Mouse (Mus musculus): ENCODE results near the gene Gm45837.

The Gm45837 gene

GRCm38 (mm10) chr7:101393015-101393414 is 17.7 kb upstream of the Gm45837 start:
- no peak for DNase-seq

DNA sequence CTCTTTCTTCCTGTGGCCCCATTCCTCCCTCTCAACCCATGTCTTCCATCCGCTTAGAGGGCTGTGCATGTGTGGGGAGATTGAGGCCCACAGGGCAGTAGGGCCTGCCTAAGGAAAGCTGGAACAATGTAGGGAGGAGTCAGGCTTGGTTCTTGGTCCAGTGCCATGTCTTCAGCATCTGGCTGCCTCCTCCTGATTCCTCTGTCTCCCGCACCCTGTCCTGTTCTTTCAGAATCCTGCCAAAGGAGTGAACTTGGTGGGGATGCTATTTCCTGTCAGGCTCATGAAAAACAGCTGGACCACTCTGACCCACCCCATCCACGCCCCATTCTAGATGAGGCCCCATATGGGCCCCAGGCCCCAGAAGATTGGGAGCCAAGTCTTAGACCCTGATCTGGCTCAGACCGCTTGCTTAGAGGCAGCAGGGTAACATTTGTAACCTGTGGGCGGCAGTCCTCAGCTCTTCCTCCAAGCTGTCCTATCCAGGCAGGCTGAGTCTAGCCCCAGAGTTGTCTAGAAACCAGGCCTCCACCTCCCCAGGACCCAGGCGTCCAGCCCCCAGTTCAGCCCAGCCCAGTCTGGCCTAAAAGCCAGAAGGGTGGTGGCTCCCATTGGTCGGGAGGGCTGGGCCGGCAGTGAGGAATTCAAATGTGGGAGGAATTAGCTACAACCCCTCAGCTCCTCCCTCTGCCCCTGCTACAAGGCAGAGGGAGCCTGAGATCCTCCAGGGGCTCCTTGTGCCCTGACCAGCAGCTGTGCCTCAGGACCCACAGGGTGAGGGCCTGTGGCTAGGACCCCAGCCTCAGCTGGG is 16.8 kb upstream of the Gm45837 start:
- DNase-seq: no peak

- no peak for DNase-seq
Measured at GRCm38 (mm10) chr7:101394569-101394968, 16.1 kb upstream of the Gm45837 start.

GRCm38 (mm10) chr7:101395471-101395870 is 15.2 kb upstream of the Gm45837 start:
- DNase-seq: no peak

GRCm38 (mm10) chr7:101397175-101397574 is 13.5 kb upstream of the Gm45837 start:
- no peak for DNase-seq

- no peak for DNase-seq
Measured at GRCm38 (mm10) chr7:101401510-101401909, 9.2 kb upstream of the Gm45837 start.

GRCm38 (mm10) chr7:101403831-101404230 is 6.9 kb upstream of the Gm45837 start:
- no peak for DNase-seq

GRCm38 (mm10) chr7:101412796-101413195 is 2.1 kb downstream of the Gm45837 start:
- peak; percentile 63 for DNase-seq

- no peak for DNase-seq
Measured at GRCm38 (mm10) chr7:101414209-101414608, 3.5 kb downstream of the Gm45837 start.

DNA sequence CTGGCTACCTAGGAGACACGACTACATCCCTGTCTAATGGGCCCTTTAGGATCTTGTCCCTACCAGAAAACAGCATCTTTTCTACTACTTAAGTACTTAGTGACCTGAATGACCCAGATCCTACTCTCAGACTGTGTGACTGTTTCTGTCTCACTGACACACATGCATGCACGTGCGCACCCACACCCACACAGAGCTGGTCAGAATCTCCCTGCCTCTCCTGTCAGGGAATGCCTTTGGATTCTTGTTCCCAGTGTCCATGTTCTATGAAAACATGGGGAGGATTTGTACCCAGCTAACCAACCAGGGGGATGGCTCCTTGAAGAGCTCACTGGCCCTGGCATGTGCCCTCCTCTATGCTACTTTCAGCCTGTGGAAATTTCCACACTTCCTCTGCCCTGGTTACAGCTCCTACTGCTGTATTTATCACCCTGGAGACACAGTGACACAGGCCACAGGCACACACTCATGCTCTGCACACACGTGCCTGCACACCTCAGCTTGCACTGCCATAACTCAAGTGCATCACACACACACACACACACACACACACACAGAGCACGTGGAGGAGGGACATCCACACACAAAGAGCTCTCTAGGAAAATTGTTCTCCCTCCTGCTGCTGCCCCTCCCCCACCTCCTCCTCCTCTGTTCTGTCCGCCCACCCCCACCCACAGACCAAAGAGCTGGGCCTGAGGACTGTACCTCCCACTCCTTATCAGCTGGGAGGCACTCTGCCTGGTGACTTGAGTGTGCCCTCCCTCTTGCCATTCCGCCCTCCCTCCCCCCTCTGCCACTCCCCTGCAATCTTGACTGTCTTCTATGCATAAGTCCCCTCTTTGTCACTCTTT is 4.2 kb downstream of the Gm45837 start:
- no peak for DNase-seq

DNA sequence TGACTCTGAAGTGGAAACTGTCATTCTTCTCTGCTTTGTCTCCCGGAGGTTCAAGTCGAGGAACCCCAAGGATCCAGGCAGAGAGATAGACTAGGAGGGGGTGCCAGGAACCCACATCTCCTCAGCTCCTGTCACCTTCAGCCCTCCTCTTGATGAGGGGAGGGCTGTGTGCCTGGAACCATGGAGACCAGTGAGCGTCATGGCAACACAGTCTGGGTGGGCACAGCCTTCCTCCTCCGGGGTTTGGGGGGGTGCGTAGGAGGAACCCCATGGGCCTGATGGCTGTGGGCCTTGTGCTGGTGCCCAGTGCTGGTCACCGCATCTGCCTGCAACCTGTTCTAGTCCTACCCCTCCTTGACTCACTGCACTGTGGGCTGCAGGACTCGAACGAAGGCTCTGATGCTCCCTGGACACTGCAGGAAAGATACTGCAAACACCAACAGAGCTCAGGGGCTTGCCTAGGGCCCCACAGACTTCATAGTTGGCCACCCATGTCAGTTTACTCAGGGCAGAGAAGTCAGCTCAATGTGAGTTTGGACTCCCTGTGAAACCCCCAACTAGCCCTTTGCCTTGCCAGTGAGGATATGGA is 4.9 kb downstream of the Gm45837 start:
- no peak for DNase-seq

DNA sequence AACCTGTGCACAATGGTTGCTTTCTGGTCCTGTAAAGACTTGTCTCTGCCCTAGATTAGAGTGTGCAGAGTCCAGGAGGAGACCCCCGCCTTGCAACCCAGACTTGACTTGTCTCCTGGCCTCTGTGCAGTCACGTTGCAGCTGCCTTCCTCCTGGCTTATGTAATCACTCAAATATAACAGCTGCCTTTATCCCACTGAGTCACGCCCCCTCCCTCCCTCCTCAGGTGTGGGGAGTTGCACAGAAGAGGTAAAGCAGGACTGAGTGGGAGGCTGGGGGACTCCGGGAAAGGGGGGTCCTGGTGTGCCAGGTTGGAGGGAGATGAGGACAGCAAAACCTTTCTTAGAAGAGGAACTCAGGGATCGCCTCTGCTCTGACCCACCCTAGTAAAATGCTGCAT is 5.7 kb downstream of the Gm45837 start:
- no peak for DNase-seq

DNA sequence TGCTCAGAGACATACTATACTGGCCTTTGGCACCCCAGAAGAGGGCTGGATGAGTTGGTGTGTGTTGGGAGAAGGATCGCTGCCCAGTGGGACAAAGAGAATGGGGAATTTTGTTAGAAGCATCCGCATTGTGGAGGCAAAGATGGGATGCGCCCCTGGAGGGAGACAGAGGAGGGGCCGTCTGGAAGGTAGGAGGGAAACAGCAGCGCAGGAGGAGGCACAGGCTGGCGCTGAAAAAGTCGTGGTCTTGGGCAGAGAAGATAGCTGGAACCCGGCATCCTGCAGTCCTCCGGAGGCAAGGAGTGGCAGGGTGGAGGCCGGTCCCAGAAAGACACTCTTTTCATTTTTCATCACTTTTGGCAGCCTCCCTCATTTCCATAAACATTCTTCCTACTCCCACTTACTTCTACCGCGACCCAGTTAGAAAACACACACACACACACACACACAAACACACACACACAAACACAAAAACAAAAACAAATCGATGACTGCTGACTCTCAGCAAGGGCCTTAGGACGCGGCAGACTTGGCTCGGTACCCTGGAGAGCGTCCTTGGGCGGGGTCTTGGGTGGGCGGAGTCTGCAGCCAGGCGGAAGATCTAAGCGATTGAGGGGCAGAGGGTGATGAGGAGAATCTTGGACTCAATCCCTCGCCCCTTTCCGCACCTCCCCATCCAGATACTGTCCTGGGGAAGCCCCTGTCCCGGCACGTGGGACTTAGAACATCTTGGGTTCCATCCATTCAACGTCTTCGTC is 8.5 kb downstream of the Gm45837 start:
- no peak for DNase-seq

- no peak for DNase-seq
Measured at GRCm38 (mm10) chr7:101421529-101421928, 10.8 kb downstream of the Gm45837 start, which contains the start of gene Pde2a. Pde2a (plus strand) TSS chr7:101421691.

DNA sequence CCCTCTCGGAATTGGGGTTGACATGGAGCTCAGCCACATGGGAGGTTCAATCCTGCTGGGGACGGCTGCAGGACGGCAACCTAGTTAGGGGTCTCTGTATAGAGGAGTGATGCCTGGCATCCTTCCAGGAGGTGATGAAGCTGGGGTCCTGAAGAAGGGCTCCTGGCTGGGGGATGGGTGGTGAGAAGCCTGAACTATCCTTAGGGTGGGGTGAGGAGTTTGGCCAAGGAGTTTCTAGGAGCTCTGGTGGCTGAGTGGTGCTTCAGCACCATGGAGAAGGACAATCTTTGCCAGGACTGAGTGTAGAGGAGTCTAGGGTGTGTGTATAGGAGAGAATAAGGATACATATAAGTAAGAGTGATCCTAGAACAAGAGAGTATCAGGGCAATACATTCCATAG is 11.4 kb downstream of the Gm45837 start:
- no peak for DNase-seq

GRCm38 (mm10) chr7:101422646-101423045 is 12.0 kb downstream of the Gm45837 start:
- no peak for DNase-seq

DNA sequence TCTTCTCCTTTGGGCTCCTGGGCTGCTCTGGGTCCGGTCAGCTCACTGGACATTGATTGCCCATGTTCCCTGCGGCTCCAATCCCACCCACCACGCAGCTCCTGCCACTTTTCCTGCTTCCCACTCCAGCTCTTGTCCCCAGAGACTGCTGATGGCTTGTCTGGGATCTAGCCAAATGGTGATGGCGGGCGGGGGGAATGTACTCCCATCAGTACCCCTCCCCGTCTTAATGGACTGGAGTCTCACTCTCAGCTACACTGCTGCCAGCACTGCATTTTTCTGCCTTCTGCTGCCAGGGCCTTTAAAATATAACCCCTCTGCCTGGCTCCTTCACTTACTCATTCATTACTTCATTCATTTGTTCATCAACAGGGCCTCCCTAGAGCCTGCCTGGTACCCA is 13.3 kb downstream of the Gm45837 start:
- no peak for DNase-seq

- no peak for DNase-seq
Measured at GRCm38 (mm10) chr7:101426692-101427091, 16.0 kb downstream of the Gm45837 start.

- DNase-seq: no peak
Measured at GRCm38 (mm10) chr7:101427736-101428135, 17.1 kb downstream of the Gm45837 start.

DNA sequence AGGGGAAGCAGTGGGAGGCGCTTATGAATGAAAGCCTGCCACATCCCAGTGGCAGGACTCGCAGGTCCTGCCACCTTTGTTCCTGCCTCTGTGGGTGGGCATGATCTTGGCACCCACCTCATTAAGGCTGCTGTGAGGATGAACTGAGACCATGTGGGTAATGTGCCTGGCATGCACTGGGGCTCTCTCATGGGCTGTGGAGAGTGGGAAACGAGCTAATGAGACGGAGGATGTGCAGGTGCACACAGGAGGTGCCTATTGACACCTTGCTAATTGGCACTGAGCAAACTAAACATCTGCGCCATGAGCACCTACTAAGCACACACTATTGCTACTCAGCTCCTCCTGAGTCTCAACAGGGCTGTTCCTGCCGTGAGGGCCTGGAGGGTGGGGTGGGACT is 24.4 kb downstream of the Gm45837 start:
- no peak for DNase-seq

- DNase-seq: no peak
Measured at GRCm38 (mm10) chr7:101437876-101438275, 27.2 kb downstream of the Gm45837 start.

DNA sequence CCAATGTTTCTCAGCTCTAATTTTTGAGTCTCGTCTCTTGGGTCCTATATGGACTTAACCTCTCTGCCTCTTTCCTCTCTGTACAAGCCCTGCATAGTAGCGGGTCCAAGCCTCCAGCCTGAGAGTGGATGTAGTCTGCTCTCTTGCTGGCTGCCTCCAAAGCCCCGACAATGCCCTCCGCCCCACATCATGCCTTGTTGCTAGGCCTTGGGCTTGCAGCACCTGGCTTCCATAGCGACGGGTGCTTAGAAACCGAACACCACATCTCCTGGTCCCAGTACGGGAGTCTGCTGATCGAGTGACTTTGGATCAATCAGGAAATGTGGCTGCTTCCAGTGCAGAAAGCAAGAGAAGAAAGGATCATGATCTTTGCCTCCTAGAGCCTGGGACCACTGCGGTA is 32.4 kb downstream of the Gm45837 start:
- no peak for DNase-seq

GRCm38 (mm10) chr7:101444211-101444610 is 33.5 kb downstream of the Gm45837 start:
- no peak for DNase-seq

Measured in cerebellum, adult 8-10 months (tissue).